Mouse (Mus musculus) CD8-positive naive resting alpha-beta T cell, adult 2 months (primary cell): ENCODE measurements at regions not wholly inside any gene's neighbourhood (a gene's known extent, or its start where the extent isn't known, plus 50 kb on each side); places are given as distances from the start of the nearest gene placed in this dataset.

ENCODE experiments used
- DNase-seq, 2 experiments: peaks; one replicate each; pipeline ENCODE4 v3.0.0; 2022; ENCODE audit warnings: low read depth in 2 of 2, low spot score in 2 of 2

GRCm38 (mm10) chr3:143729473-143730076 lies 475.4 kb downstream of the Lmo4 start:
- no peak for DNase-seq

- DNase-seq, result no peak
Observed at GRCm38 (mm10) chr3:143722571-143722970, 482.4 kb downstream of the Lmo4 start.

- no peak for DNase-seq
Observed at GRCm38 (mm10) chr3:143722082-143722481, 482.9 kb downstream of the Lmo4 start.

- DNase-seq, result no peak
Observed at GRCm38 (mm10) chr3:143713183-143713582, 491.8 kb downstream of the Lmo4 start.

GRCm38 (mm10) chr3:143710805-143711469 lies 494.1 kb downstream of the Lmo4 start:
- DNase-seq, result no peak

- DNase-seq, result no peak
Observed at GRCm38 (mm10) chr3:143706679-143707078, 498.3 kb downstream of the Lmo4 start.

GRCm38 (mm10) chr3:143694817-143695216 lies 510.2 kb downstream of the Lmo4 start:
- no peak for DNase-seq

- DNase-seq, result no peak
Observed at GRCm38 (mm10) chr3:143685742-143686141, 519.3 kb downstream of the Lmo4 start.

GRCm38 (mm10) chr3:143678186-143678585 lies 526.8 kb downstream of the Lmo4 start:
- no peak for DNase-seq

- no peak for DNase-seq
Observed at GRCm38 (mm10) chr3:143674855-143675254, 530.2 kb downstream of the Lmo4 start.

- no peak for DNase-seq
Observed at GRCm38 (mm10) chr3:143674446-143674845, 530.6 kb downstream of the Lmo4 start.

- DNase-seq, result no peak
Observed at GRCm38 (mm10) chr3:143662041-143662685, 542.9 kb downstream of the Lmo4 start.

GRCm38 (mm10) chr3:143659421-143659978 lies 545.5 kb downstream of the Lmo4 start:
- DNase-seq, result no peak

GRCm38 (mm10) chr3:143647237-143647636 lies 557.8 kb downstream of the Lmo4 start:
- no peak for DNase-seq

- DNase-seq, result peak; percentile 22 to 38
Observed at GRCm38 (mm10) chr3:143646836-143647235, 558.2 kb downstream of the Lmo4 start.

GRCm38 (mm10) chr3:143633036-143633435 lies 572.0 kb downstream of the Lmo4 start:
- no peak for DNase-seq

GRCm38 (mm10) chr3:143631183-143631582 lies 573.8 kb downstream of the Lmo4 start:
- DNase-seq, result no peak

- no peak for DNase-seq
Observed at GRCm38 (mm10) chr3:143624906-143625305, 580.1 kb downstream of the Lmo4 start.

- no peak for DNase-seq
Observed at GRCm38 (mm10) chr3:143622275-143622674, 582.7 kb downstream of the Lmo4 start.

GRCm38 (mm10) chr3:143619125-143619524 lies 585.9 kb downstream of the Lmo4 start:
- no peak for DNase-seq

- DNase-seq, result no peak
Observed at GRCm38 (mm10) chr3:143614895-143615294, 590.1 kb downstream of the Lmo4 start.

- no peak for DNase-seq
Observed at GRCm38 (mm10) chr3:143614004-143614403, 591.0 kb downstream of the Lmo4 start.
